Mouse (Mus musculus) megakaryocyte, embryonic 14.5 days (primary cell): ENCODE results near the gene AA467197. TPM values are rescaled to one million over a fixed set of nuclear protein-coding genes. Genes with fewer than 3 reads are reported as not detected.

Source experiments
- H3K27me3 ChIP-seq: replicated peaks from 2 replicates; pipeline ENCODE3; 2012; ENCODE audit warnings: inconsistent platforms
- H3K36me3 ChIP-seq: replicated peaks from 2 replicates; pipeline ENCODE3; 2012; ENCODE audit warnings: low read length, inconsistent platforms, mixed read lengths
- H3K4me1 ChIP-seq: 2 replicates; pipeline ENCODE4 v1.6.1; 2012; ENCODE audit warnings: inconsistent platforms
- H3K4me3 ChIP-seq: replicated peaks from 2 replicates; pipeline ENCODE3; 2012; ENCODE audit warnings: moderate library complexity, mild to moderate bottlenecking, inconsistent platforms
- H3K9me3 ChIP-seq: 2 replicates; pipeline ENCODE4 v1.6.1; 2012; ENCODE audit warnings: inconsistent platforms
- FLI1 ChIP-seq: IDR thresholded peaks from 2 replicates; pipeline ENCODE4 v1.6.1; 2012; ENCODE audit warnings: low read length, inconsistent platforms, mixed read lengths
- GATA1 ChIP-seq: IDR thresholded peaks from 3 replicates; pipeline ENCODE4 v1.6.1; 2012; ENCODE audit warnings: mixed read lengths, low read length, inconsistent platforms, borderline replicate concordance
- polyA plus RNA-seq: library from polyadenylated mRNA; stranded (reverse); fragments of >175 nt; gene quantifications from 2 replicates; pipeline ENCODE4 v1.2.3, GENCODE M21; 2012; ENCODE audit warnings: low replicate concordance; ENCODE audit not compliant: insufficient read depth

AA467197 gene
- polyA plus RNA-seq, 1 experiment: not detected

GRCm38 (mm10) chr2:122631226-122631801 lies 5.5 kb upstream of the AA467197 start:
- Histone ChIP-seq H3K4me1 (peaks cover 8% of the 10 kb centered on the region), H3K4me3 (peak overlapping the region; percentile 92), H3K36me3 (peaks cover 21% of the 10 kb centered on the region), H3K27me3 (peaks cover 5% of the 10 kb centered on the region), H3K9me3 (peaks cover 11% of the 10 kb centered on the region; the same call in 1 of the 2 replicates)
- TF ChIP-seq FLI1: no peak
- TF ChIP-seq GATA1: no peak

DNA sequence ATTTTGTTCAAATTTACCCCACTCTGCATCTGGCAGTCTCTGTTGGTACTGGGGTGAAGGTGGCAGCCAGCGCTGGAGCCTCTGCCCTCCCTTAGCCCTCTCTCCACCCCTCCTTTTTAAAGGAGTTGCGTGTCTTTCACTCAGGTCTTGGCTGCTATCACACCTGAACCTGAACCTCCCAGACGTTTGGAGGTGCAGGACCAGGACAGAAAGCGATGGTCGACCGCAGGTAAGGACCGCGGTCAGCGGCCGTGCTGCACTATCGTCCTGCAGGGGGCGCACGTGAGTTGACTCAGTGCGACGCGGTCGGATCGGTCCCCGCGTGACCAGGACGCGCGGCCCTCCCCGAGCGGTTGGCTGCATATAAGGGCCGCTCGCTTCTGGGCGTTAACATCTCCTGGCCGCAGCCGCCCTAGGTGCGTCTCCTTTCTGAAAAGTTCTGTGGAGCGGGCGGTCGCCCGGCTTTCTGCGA lies 776 bp downstream of the AA467197 start:
- H3K4me1 ChIP-seq: peaks cover 5% of the 10 kb centered on the region
- H3K27me3 ChIP-seq: peaks cover 23% of the 10 kb centered on the region
- peaks cover 17% of the 10 kb centered on the region for H3K36me3 ChIP-seq
- no peaks in the 10 kb centered on the region for H3K9me3 ChIP-seq
- no peak for TF ChIP-seq FLI1
- no peak for TF ChIP-seq GATA1
- H3K4me3 ChIP-seq: peak overlapping the region; percentile 87

DNA sequence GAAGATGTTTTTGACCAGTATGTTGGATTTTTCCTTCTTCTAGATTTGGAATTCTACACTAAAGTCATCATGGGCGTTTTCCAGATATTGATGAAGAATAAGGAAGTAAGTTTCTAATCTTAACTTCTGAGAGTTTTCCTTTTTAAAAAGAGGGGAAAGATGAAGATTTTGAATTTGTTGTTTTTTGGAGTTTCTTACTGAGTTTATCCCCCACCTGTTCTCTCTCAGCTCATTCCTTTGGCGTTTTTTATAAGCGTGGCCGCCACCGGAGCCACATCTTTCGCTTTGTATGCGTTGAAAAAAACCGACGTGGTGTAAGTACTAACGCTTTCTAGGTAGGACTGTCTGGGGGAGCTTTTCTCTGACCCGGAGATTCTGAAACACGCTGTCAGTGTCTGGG lies 1.2 kb downstream of the AA467197 start:
- TF ChIP-seq FLI1: no peak
- TF ChIP-seq GATA1: no peak
- Histone ChIP-seq H3K9me3 (no peaks in the 10 kb centered on the region), H3K36me3 (peaks cover 13% of the 10 kb centered on the region), H3K4me1 (peaks cover 5% of the 10 kb centered on the region), H3K4me3 (peak overlapping the region; percentile 87), H3K27me3 (peaks cover 23% of the 10 kb centered on the region)

DNA sequence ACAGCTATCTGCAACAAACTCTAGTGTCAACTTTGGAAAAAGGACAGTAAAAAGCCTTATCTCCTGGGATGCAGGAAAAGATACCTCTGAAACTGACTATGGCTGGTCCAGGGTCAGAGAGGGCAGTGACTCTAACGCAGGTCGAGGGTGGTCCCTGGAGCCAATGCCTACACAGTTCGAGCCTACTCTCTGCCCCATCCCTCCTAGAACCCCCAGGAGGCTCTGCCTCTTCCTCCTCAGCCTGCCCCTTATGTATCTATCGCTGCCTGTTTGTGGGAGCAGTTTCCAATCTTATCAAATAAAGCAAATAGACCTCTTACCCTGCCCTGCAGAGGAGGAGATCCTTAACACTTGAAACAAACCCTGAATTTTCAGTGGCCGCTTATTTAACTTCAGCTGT lies 1.9 kb downstream of the AA467197 start:
- H3K9me3 ChIP-seq: no peaks in the 10 kb centered on the region
- TF ChIP-seq FLI1: no peak
- TF ChIP-seq GATA1: no peak
- no peak overlapping the region for H3K4me3 ChIP-seq
- peaks cover 23% of the 10 kb centered on the region for H3K27me3 ChIP-seq
- peaks cover 5% of the 10 kb centered on the region for H3K4me1 ChIP-seq
- peaks cover 7% of the 10 kb centered on the region for H3K36me3 ChIP-seq

- Histone ChIP-seq H3K9me3 (peaks cover 14% of the 10 kb centered on the region), H3K27me3 (peaks cover 9% of the 10 kb centered on the region), H3K4me3 (peak overlapping the region; percentile 88), H3K36me3 (no peaks in the 10 kb centered on the region), H3K4me1 (peaks cover 20% of the 10 kb centered on the region)
- no peak for TF ChIP-seq GATA1
- TF ChIP-seq FLI1: no peak
Observed at GRCm38 (mm10) chr2:122652096-122653084, 15.6 kb downstream of the AA467197 start.

DNA sequence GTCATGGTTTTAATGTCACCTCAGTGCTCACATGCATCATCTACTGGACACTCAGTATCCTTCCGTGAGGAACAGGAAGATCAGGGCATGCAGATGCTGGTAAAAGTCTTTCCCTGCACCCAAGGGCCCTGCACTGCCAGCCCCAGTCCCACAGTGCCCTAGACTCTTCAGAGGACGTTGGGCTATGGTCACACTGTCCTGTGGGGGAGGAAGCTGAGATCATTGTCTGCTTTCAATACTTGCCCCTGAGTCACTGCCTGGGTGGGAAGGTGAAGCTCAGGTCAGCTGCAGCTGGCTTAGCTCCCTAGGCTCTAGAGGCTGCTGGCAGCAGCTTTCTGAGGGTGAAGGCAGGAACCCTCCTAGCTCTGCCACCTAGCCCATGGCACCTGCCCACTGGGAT lies 19.3 kb downstream of the AA467197 start:
- TF ChIP-seq FLI1 (no peak), GATA1 (no peak)
- no peak overlapping the region for H3K4me3 ChIP-seq
- H3K36me3 ChIP-seq: no peaks in the 10 kb centered on the region
- H3K27me3 ChIP-seq: peaks cover 7% of the 10 kb centered on the region
- H3K9me3 ChIP-seq: peaks cover 14% of the 10 kb centered on the region
- peaks cover 20% of the 10 kb centered on the region for H3K4me1 ChIP-seq

DNA sequence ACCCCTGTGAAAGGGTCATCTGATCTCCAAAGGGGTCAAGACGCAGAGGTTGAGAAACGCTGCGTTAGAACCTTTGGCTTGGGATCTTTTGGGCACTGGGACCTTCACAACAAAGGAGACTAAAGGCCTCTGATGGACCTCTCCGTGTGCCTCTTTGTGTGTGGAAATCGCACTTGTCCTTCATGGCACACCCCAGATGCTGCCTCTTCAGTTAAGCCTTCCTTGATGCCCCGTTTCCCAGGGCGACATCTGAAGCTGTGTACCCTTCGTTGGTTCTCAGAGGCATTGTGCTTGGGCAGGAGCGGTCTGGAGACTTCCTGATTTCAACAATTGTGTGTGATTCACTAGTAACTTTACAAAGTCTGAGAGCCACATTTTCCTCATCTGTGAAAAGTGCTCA lies 20.0 kb downstream of the AA467197 start:
- Histone ChIP-seq H3K4me1 (peaks cover 16% of the 10 kb centered on the region), H3K9me3 (peaks cover 14% of the 10 kb centered on the region), H3K36me3 (no peaks in the 10 kb centered on the region), H3K27me3 (peaks cover 2% of the 10 kb centered on the region), H3K4me3 (no peak overlapping the region)
- no peak for TF ChIP-seq FLI1
- no peak for TF ChIP-seq GATA1

DNA sequence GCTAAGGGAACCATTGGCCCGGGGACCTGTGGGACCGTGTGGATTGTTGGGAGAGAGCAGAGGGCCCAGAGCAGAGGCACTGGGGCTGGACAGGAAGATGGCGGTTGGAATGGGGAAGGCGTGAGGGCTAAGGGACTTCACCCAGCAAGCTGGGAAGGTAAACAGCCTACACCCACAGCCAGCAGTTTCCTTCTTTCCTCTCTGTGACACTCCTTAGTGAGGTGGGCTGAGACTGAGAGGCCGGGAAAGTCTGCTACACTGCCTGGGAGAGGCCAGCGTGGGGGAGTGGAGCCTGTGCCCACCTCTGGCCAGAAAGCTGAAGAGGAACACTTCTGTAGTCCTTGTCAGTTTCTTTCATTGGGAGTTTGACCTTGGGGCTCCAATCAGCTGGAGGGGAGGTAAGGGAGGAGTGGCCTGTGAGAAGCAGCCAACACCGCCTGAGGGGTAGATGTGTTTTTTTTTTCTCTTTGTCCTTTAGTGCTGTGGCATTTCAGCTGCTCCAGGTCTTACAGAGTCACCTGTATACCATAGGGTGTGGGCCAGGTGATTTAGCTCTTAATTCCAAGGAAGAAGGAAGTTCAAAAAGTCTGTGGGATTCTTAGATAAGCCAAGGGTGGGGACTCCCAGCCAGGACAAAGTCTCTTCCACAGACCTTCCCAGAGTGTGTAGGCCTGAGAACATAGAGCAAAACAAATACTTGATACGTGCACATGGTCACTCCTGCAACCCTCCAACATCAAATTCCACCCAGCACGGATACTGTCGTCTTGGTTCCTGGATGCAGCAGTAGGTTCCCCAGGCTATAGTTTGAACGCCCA lies 21.1 kb downstream of the AA467197 start:
- peaks cover 1% of the 10 kb centered on the region for H3K27me3 ChIP-seq
- H3K4me1 ChIP-seq: peaks cover 4% of the 10 kb centered on the region; the same call in 1 of the 2 replicates
- TF ChIP-seq FLI1: no peak
- no peak for TF ChIP-seq GATA1
- peaks cover 14% of the 10 kb centered on the region for H3K9me3 ChIP-seq
- no peaks in the 10 kb centered on the region for H3K36me3 ChIP-seq
- no peak overlapping the region for H3K4me3 ChIP-seq

- Histone ChIP-seq H3K27me3 (peaks cover 1% of the 10 kb centered on the region), H3K9me3 (peaks cover 14% of the 10 kb centered on the region), H3K4me3 (no peak overlapping the region), H3K36me3 (no peaks in the 10 kb centered on the region), H3K4me1 (no peaks in the 10 kb centered on the region)
- TF ChIP-seq GATA1 (no peak), FLI1 (no peak)
Observed at GRCm38 (mm10) chr2:122659825-122660224, 23.0 kb downstream of the AA467197 start.
